Mouse (Mus musculus) limb, embryonic 11.5 days (tissue): Measurements from ENCODE around the gene Slc33a1. TPM values are rescaled to one million over a fixed set of nuclear protein-coding genes. Genes with fewer than 3 reads are reported as not detected.

Source experiments
- ATAC-seq: fragments of 200-750 bp; cut with Nextera tagmentation; 2 replicates; pipeline ENCODE4 v1.8.0; 2017; ENCODE audit warnings: low read depth; ENCODE audit not compliant: insufficient number of reproducible peaks, low FRiP score, low TSS enrichment
- DNase-seq: peaks from one replicate; pipeline ENCODE4 v3.0.0-alpha.2; 2015; ENCODE audit warnings: low spot score
- H3K27ac ChIP-seq: fragments of 300-500 bp; sonication (generic); replicated peaks from 2 replicates; pipeline ENCODE4 v1.5.1; 2014; ENCODE audit warnings: low read depth, mild to moderate bottlenecking, low read length
- H3K27me3 ChIP-seq: fragments of 300-500 bp; sonication (generic); 2 replicates; pipeline ENCODE4 v1.6.1; 2014; ENCODE audit warnings: mild to moderate bottlenecking, low read length, mixed read lengths; ENCODE audit not compliant: control insufficient read depth, insufficient read depth
- H3K36me3 ChIP-seq: fragments of 300-500 bp; sonication (generic); 2 replicates; pipeline ENCODE4 v1.6.1; 2014; ENCODE audit warnings: mild to moderate bottlenecking, low read length, moderate library complexity, mixed read lengths; ENCODE audit not compliant: control insufficient read depth, insufficient read depth
- H3K4me1 ChIP-seq: fragments of 300-500 bp; sonication (generic); 2 replicates; pipeline ENCODE4 v1.6.1; 2014; ENCODE audit warnings: low read length, mixed read lengths; ENCODE audit not compliant: control insufficient read depth, insufficient read depth
- H3K4me2 ChIP-seq: fragments of 300-500 bp; sonication (generic); 2 replicates; pipeline ENCODE4 v1.6.1; 2014; ENCODE audit warnings: low read depth, mild to moderate bottlenecking, moderate library complexity; ENCODE audit not compliant: severe bottlenecking
- H3K4me3 ChIP-seq: fragments of 300-500 bp; sonication (generic); 2 replicates; pipeline ENCODE4 v1.5.1; 2014; ENCODE audit warnings: low read depth, low read length
- H3K9ac ChIP-seq: fragments of 300-500 bp; sonication (generic); 2 replicates; pipeline ENCODE4 v1.6.1; 2014; ENCODE audit warnings: mild to moderate bottlenecking, low read length
- H3K9me3 ChIP-seq: fragments of 300-500 bp; sonication (generic); 2 replicates; pipeline ENCODE4 v1.6.1; 2016; ENCODE audit warnings: low read length; ENCODE audit not compliant: control insufficient read depth
- WGBS: fragments of 180-500 bp; shearing (Covaris S2); extraction: QIAGEN DNeasy Blood & Tissue Kit; methylation state at CpG from one replicate; pipeline ENCODE4 v1.1.7; 2014; 5-methylcytosine and 5-hydroxymethylcytosine counted together
- polyA plus RNA-seq: library from polyadenylated mRNA; unstranded; fragments of >200 nt; fragmentation: Nextera tagmentation; extraction: Ambion mirVana; gene quantifications from 2 replicates; pipeline ENCODE4 v1.2.1, GENCODE M21; 2014

The Slc33a1 gene
- polyA plus RNA-seq, 1 experiment from 2014 or later, result 12.1 TPM

- ATAC-seq (no peak), DNase-seq (no peak)
- Histone ChIP-seq H3K4me1 (no peaks in the 10 kb centered on the region), H3K9ac (no peak overlapping the region), H3K27ac (no peak overlapping the region), H3K4me3 (no peak overlapping the region), H3K36me3 (no peaks in the 10 kb centered on the region), H3K4me2 (no peak overlapping the region), H3K27me3 (no peaks in the 10 kb centered on the region), H3K9me3 (no peaks in the 10 kb centered on the region)
- 59% methylated on average over 3 of the region's 3 CpGs for WGBS
Measured at GRCm38 (mm10) chr3:63892154-63892553, 72.4 kb downstream of the Slc33a1 start.

Other genes with a start within 250 kb of the Slc33a1 start
- 2.8 and 3.2 TPM in 2 replicates for gene Plch1, start 65.3 kb downstream of the Slc33a1 start, polyA plus RNA-seq
- gene E130311K13Rik, start 35.3 kb downstream of the Slc33a1 start, polyA plus RNA-seq, result 2.7 and 3.4 TPM in 2 replicates
- 76.4 and 79.4 TPM in 2 replicates for gene Gmps, start 11.3 kb upstream of the Slc33a1 start, polyA plus RNA-seq
- 0.12 TPM in 1 of 2 replicates, not detected in the other for gene Vmn2r1, start 116.8 kb upstream of the Slc33a1 start, polyA plus RNA-seq
- gene Vmn2r2, start 177.2 kb upstream of the Slc33a1 start, polyA plus RNA-seq, result not detected in 2 replicates